Mouse (Mus musculus) olfactory bulb, adult 2 months (tissue): ENCODE measurements around the gene Dtnb.

Experiments used
- CTCF ChIP-seq: fragments of 200-500 bp; IDR thresholded peaks from 2 replicates; pipeline ENCODE4 v1.5.1; 2012; ENCODE audit warnings: low read depth, mild to moderate bottlenecking, low read length, moderate library complexity; ENCODE audit not compliant: insufficient read depth
- POLR2A ChIP-seq: fragments of 200-500 bp; IDR thresholded peaks from 2 replicates; pipeline ENCODE4 v1.6.1; 2012; ENCODE audit warnings: mild to moderate bottlenecking, low read depth, low read length, moderate library complexity; ENCODE audit not compliant: insufficient read depth

GRCm38 (mm10) chr12:3807548-3808395, 235.6 kb downstream of the Dtnb start:
- TF ChIP-seq CTCF (no peak), POLR2A (no peak)
